Mouse (Mus musculus) heart, embryonic 15.5 days (tissue): ENCODE results near the gene Zfp94. TPM values are rescaled to one million over a fixed set of nuclear protein-coding genes. Genes with fewer than 3 reads are reported as not detected.
"Not testable (repeated sequence)": the region's sequence is repeated elsewhere in the genome, so short reads cannot be mapped to it uniquely, and the experiment has no call there.

Experiments used
- ATAC-seq: fragments of 200-750 bp; cut with Nextera tagmentation; replicated peaks from 2 replicates; pipeline ENCODE4 v1.8.0; 2017; ENCODE audit warnings: low read depth, moderate TSS enrichment; ENCODE audit not compliant: insufficient number of reproducible peaks, insufficient read depth, low FRiP score
- H3K27ac ChIP-seq: fragments of 300-500 bp; sonication (generic); 2 replicates; pipeline ENCODE4 v1.5.1; 2015; ENCODE audit warnings: mild to moderate bottlenecking, inconsistent platforms
- H3K27me3 ChIP-seq: fragments of 300-500 bp; sonication (generic); 2 replicates; pipeline ENCODE4 v1.6.1; 2015; ENCODE audit warnings: inconsistent platforms
- H3K36me3 ChIP-seq: fragments of 300-500 bp; sonication (generic); 2 replicates; pipeline ENCODE4 v1.6.1; 2015; ENCODE audit warnings: mild to moderate bottlenecking, inconsistent platforms
- H3K4me1 ChIP-seq: fragments of 300-500 bp; sonication (generic); replicated peaks from 2 replicates; pipeline ENCODE4 v1.6.1; 2015; ENCODE audit warnings: inconsistent platforms
- H3K4me2 ChIP-seq: fragments of 300-500 bp; sonication (generic); 2 replicates; pipeline ENCODE4 v1.6.1; 2015; ENCODE audit warnings: inconsistent platforms, mild to moderate bottlenecking, moderate library complexity
- H3K4me3 ChIP-seq: fragments of 300-500 bp; sonication (generic); 2 replicates; pipeline ENCODE4 v1.5.1; 2015; ENCODE audit warnings: mild to moderate bottlenecking, inconsistent platforms
- H3K9ac ChIP-seq: fragments of 300-500 bp; sonication (generic); 2 replicates; pipeline ENCODE4 v1.6.1; 2015; ENCODE audit warnings: mild to moderate bottlenecking, inconsistent platforms
- H3K9me3 ChIP-seq: fragments of 300-500 bp; sonication (generic); replicated peaks from 2 replicates; pipeline ENCODE4 v1.6.1; 2016; ENCODE audit warnings: inconsistent platforms
- WGBS: fragments of 180-500 bp; shearing (Covaris S2); methylation state at CpG from one replicate; pipeline ENCODE4 v1.1.7; 2015; ENCODE audit warnings: mixed read lengths; 5-methylcytosine and 5-hydroxymethylcytosine counted together
- polyA plus RNA-seq: library from polyadenylated mRNA; unstranded; fragments of >200 nt; fragmentation: Nextera tagmentation; extraction: Ambion mirVana; gene quantifications from 2 replicates; pipeline ENCODE4 v1.2.1, GENCODE M21; 2015

The Zfp94 gene
- polyA plus RNA-seq, 1 experiment from 2014 or later: 4.3 TPM

GRCm38 (mm10) chr7:24291387-24292090, 24.9 kb downstream of the Zfp94 start:
- Histone ChIP-seq H3K4me1 (no peaks in the 10 kb centered on the region), H3K27ac (no peak overlapping the region), H3K27me3 (no peaks in the 10 kb centered on the region), H3K4me3 (no peak overlapping the region), H3K9me3 (no peaks in the 10 kb centered on the region), H3K9ac (no peak overlapping the region), H3K36me3 (peaks cover 66% of the 10 kb centered on the region), H3K4me2 (no peak overlapping the region)
- 86% methylated on average over 27 of the region's 27 CpGs for WGBS
- ATAC-seq: no peak

GRCm38 (mm10) chr7:24290106-24290693, 26.3 kb downstream of the Zfp94 start:
- WGBS: 92% methylated on average over 4 of the region's 4 CpGs
- H3K36me3 ChIP-seq: peaks cover 52% of the 10 kb centered on the region
- no peaks in the 10 kb centered on the region for H3K4me1 ChIP-seq
- no peak for ATAC-seq
- no peaks in the 10 kb centered on the region for H3K27me3 ChIP-seq
- H3K9ac ChIP-seq: no peak overlapping the region
- no peak overlapping the region for H3K4me3 ChIP-seq
- H3K4me2 ChIP-seq: no peak overlapping the region
- no peaks in the 10 kb centered on the region for H3K9me3 ChIP-seq
- no peak overlapping the region for H3K27ac ChIP-seq

GRCm38 (mm10) chr7:24288512-24288911, 28.0 kb downstream of the Zfp94 start:
- Histone ChIP-seq H3K36me3 (peaks cover 37% of the 10 kb centered on the region), H3K27me3 (no peaks in the 10 kb centered on the region), H3K27ac (no peak overlapping the region), H3K4me3 (no peak overlapping the region), H3K9me3 (no peaks in the 10 kb centered on the region), H3K4me1 (no peaks in the 10 kb centered on the region), H3K4me2 (no peak overlapping the region), H3K9ac (no peak overlapping the region)
- no peak for ATAC-seq
- 86% methylated on average over 6 of the region's 6 CpGs for WGBS

- no peaks in the 10 kb centered on the region for H3K9me3 ChIP-seq
- H3K27me3 ChIP-seq: no peaks in the 10 kb centered on the region
- H3K9ac ChIP-seq: no peak overlapping the region
- no peak for ATAC-seq
- H3K36me3 ChIP-seq: peaks cover 29% of the 10 kb centered on the region
- no peaks in the 10 kb centered on the region for H3K4me1 ChIP-seq
- H3K27ac ChIP-seq: no peak overlapping the region
- H3K4me2 ChIP-seq: no peak overlapping the region
- 84% methylated on average over 5 of the region's 5 CpGs for WGBS
- H3K4me3 ChIP-seq: no peak overlapping the region
These were observed 28.8 kb downstream of the Zfp94 start for GRCm38 (mm10) chr7:24287670-24288069.

- Histone ChIP-seq H3K27me3 (no peaks in the 10 kb centered on the region), H3K9me3 (no peaks in the 10 kb centered on the region), H3K27ac (no peak overlapping the region), H3K4me2 (no peak overlapping the region), H3K36me3 (peaks cover 21% of the 10 kb centered on the region), H3K4me3 (no peak overlapping the region), H3K9ac (no peak overlapping the region), H3K4me1 (no peaks in the 10 kb centered on the region)
- WGBS: 75% methylated on average over 4 of the region's 4 CpGs
- no peak for ATAC-seq
These were observed 29.6 kb downstream of the Zfp94 start for GRCm38 (mm10) chr7:24286916-24287315.

- H3K9me3 ChIP-seq: no peaks in the 10 kb centered on the region
- ATAC-seq: no peak
- WGBS: 49% methylated on average over 4 of the region's 4 CpGs
These were observed 30.4 kb downstream of the Zfp94 start for GRCm38 (mm10) chr7:24286090-24286489.

GRCm38 (mm10) chr7:24280858-24281145, 35.7 kb downstream of the Zfp94 start:
- no peaks in the 10 kb centered on the region for H3K9me3 ChIP-seq
- H3K27me3 ChIP-seq: no peaks in the 10 kb centered on the region
- ATAC-seq: no peak
- H3K4me2 ChIP-seq: no peak overlapping the region
- WGBS: 65% methylated on average over 4 of the region's 4 CpGs
- no peak overlapping the region for H3K27ac ChIP-seq
- no peak overlapping the region for H3K9ac ChIP-seq
- peaks cover 4% of the 10 kb centered on the region; the same call in 1 of the 2 replicates for H3K36me3 ChIP-seq
- no peak overlapping the region for H3K4me3 ChIP-seq
- no peaks in the 10 kb centered on the region for H3K4me1 ChIP-seq

More at GRCm38 (mm10) chr7:24286090-24286489, 30.4 kb downstream of the Zfp94 start:
- Histone ChIP-seq H3K27ac (no peak overlapping the region), H3K36me3 (peaks cover 13% of the 10 kb centered on the region), H3K4me2 (no peak overlapping the region), H3K4me1 (no peaks in the 10 kb centered on the region), H3K27me3 (no peaks in the 10 kb centered on the region), H3K4me3 (no peak overlapping the region), H3K9ac (no peak overlapping the region)

- Histone ChIP-seq H3K36me3 (peaks cover 8% of the 10 kb centered on the region; the same call in 1 of the 2 replicates), H3K27me3 (no peaks in the 10 kb centered on the region), H3K4me1 (no peaks in the 10 kb centered on the region), H3K9me3 (no peaks in the 10 kb centered on the region), H3K9ac (no peak overlapping the region), H3K4me3 (no peak overlapping the region), H3K27ac (no peak overlapping the region), H3K4me2 (no peak overlapping the region)
- ATAC-seq: no peak
- WGBS: 47% methylated on average over 10 of the region's 10 CpGs
These were observed 36.2 kb downstream of the Zfp94 start for GRCm38 (mm10) chr7:24280031-24280857.

- not testable (repeated sequence) for H3K9ac ChIP-seq, ATAC-seq, H3K9me3 ChIP-seq, H3K4me1 ChIP-seq, H3K4me2 ChIP-seq, H3K4me3 ChIP-seq, H3K27ac ChIP-seq, H3K27me3 ChIP-seq
- H3K36me3 ChIP-seq: peaks cover 19% of the 10 kb centered on the region
- 80% methylated on average over 3 of the region's 3 CpGs for WGBS
These were observed 37.7 kb downstream of the Zfp94 start for GRCm38 (mm10) chr7:24278771-24279170.

- 93% methylated on average over 4 of the region's 4 CpGs for WGBS
- Histone ChIP-seq H3K4me2 (no peak overlapping the region), H3K36me3 (peaks cover 19% of the 10 kb centered on the region), H3K4me3 (no peak overlapping the region), H3K9me3 (no peaks in the 10 kb centered on the region), H3K4me1 (peaks cover 11% of the 10 kb centered on the region), H3K27ac (no peak overlapping the region), H3K27me3 (no peaks in the 10 kb centered on the region), H3K9ac (no peak overlapping the region)
- ATAC-seq: no peak
These were observed 42.0 kb downstream of the Zfp94 start for GRCm38 (mm10) chr7:24274456-24274855.

GRCm38 (mm10) chr7:24271191-24271590, 45.3 kb downstream of the Zfp94 start:
- Histone ChIP-seq H3K27me3 (no peaks in the 10 kb centered on the region), H3K36me3 (peaks cover 16% of the 10 kb centered on the region), H3K27ac (no peak overlapping the region), H3K4me2 (peak overlapping the region; percentile 23; the same call in 1 of the 2 replicates), H3K4me1 (peaks cover 11% of the 10 kb centered on the region), H3K9me3 (no peaks in the 10 kb centered on the region), H3K4me3 (no peak overlapping the region), H3K9ac (no peak overlapping the region)
- WGBS: 97% methylated on average over 6 of the region's 6 CpGs
- ATAC-seq: no peak
